Mouse (Mus musculus): Measurements from ENCODE around the gene Slc22a21. TPM values are rescaled to one million over a fixed set of nuclear protein-coding genes. Genes with fewer than 3 reads are reported as not detected.

The Slc22a21 gene
- polyA plus RNA-seq, 1 experiment from 2014 or later, result 2.6 TPM

DNA sequence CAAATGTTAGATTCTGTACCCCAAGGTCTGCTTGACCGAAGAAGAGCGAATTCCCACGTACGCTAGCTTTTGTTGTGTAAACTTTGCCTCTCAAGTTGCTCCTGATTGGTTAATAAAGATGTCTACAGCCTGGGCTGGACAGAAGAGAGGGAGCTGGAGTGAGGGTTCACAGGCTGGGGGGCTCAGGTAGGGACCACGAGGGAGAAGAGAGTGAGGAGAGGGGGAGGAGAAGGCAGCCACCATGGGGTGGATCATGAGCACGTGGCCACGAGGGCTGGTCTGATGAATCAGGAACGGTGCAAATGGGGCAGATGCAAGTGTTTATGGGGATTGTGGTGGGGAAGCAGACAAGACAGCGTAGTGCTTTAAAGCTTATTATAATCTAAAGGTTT lies 75.6 kb downstream of the Slc22a21 start:
- H3K9ac ChIP-seq (ENCODE audit: low read length), result no peak overlapping the region

DNA sequence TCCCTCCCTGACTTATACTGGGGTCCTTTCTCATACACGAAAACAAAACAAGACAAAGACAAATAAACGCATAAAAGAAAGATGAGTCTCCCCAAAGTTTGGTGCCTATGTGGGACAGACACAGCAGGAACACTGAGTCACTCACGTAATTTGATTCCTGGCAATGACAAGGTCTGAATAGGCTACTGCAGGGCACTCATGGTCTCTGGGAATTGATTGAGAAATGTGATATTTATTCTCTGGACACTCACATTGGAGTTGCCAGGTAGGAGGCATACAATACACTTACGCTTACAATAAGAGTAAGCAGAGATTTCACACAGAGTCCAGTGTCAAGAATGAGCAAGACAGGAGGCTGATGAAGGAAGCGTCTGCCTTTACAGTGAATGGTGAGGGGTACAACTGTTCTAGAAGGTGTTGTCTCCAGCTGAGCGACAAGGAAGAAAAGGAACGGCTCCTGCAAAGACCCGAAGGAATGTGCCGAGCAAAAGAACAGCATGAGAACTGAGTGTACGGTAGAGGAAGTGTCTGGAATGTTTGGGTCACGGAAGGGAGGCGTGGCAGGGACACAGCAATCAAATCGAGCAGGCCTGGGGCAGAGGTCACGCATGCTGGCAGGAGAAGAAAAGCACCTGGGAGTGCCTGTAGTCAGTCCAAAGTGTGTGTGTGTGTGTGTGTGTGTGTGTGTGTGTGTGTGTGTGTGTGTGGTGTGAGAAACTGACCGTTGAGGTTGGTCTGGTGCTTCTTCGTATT lies 76.2 kb downstream of the Slc22a21 start:
- Histone ChIP-seq H3K36me3 (ENCODE audit: control insufficient read depth, insufficient read depth, low read length) (no peaks in the 10 kb centered on the region), H3K9ac (ENCODE audit: low read length) (no peak overlapping the region), H3K4me2 (ENCODE audit: low read depth, severe bottlenecking) (no peak overlapping the region), H3K4me1 (ENCODE audit: control insufficient read depth, insufficient read depth, low read length) (no peaks in the 10 kb centered on the region), H3K4me3 (ENCODE audit: low read depth, low read length) (no peak overlapping the region), H3K9me3 (ENCODE audit: control insufficient read depth, low read length) (no peaks in the 10 kb centered on the region), H3K27ac (replicated peaks; ENCODE audit: low read depth, low read length) (no peak overlapping the region), H3K27me3 (ENCODE audit: control insufficient read depth, insufficient read depth, low read length) (no peaks in the 10 kb centered on the region)
- 44% methylated on average over 16 of the region's 16 CpGs for WGBS
- peak; percentile 67 for DNase-seq (ENCODE audit: low spot score)
- no peak for ATAC-seq (ENCODE audit: insufficient number of reproducible peaks, low FRiP score, low TSS enrichment, low read depth)

More for the DNA sequence above, 75.6 kb downstream of the Slc22a21 start:
- H3K27ac ChIP-seq (replicated peaks; ENCODE audit: low read depth, low read length), result no peak overlapping the region
- no peaks in the 10 kb centered on the region for H3K9me3 ChIP-seq (ENCODE audit: control insufficient read depth, low read length)
- H3K4me2 ChIP-seq (ENCODE audit: low read depth, severe bottlenecking), result no peak overlapping the region
- no peak overlapping the region for H3K4me3 ChIP-seq (ENCODE audit: low read depth, low read length)
- H3K27me3 ChIP-seq (ENCODE audit: control insufficient read depth, insufficient read depth, low read length), result no peaks in the 10 kb centered on the region
- no peak for DNase-seq (ENCODE audit: low spot score)
- H3K36me3 ChIP-seq (ENCODE audit: control insufficient read depth, insufficient read depth, low read length), result no peaks in the 10 kb centered on the region
- ATAC-seq (ENCODE audit: insufficient number of reproducible peaks, low FRiP score, low TSS enrichment, low read depth), result no peak
- 78% methylated on average over 9 of the region's 9 CpGs for WGBS
- no peaks in the 10 kb centered on the region for H3K4me1 ChIP-seq (ENCODE audit: control insufficient read depth, insufficient read depth, low read length)

DNA sequence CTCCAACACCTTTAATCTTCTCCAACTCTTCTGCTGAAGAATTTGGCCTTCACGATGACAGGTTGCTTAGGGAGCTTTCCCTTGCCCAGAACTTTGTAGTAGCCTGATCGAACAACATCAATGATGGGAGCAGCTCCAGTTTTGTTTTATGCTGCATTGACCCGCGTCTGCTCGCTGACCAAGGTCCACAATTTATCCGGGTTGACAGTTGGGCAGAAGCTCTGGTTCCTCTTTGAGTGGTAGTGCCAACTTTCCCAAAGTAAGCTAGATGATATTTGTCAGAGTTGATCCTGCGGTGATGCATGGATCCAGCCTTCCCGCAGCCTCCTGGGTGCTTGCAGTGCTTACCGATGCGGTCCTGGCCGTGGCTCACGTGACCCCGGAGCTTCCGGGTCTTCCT lies 77.4 kb downstream of the Slc22a21 start:
- no peak for DNase-seq (ENCODE audit: low spot score)
- no peaks in the 10 kb centered on the region for H3K36me3 ChIP-seq (ENCODE audit: control insufficient read depth, insufficient read depth, low read length)

DNA sequence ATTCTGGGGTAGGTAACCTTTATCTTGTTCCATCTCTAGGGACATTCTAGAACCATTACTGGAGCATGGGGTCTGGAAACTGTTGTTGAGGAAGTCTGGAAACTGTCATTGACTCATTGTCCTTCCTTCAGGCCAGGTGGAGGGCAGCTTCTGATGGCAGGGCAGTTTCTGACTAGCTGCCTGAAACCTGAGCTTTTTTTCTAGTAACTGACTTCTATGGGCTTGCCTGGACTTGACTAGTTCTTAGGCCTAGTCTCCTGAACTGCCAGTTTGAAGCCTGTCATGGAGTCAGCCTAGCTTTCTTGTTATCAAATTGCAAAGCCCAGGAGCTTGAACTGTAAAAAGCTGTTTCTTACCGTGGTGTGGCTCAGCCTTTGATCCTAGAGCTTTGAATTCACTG lies 79.1 kb downstream of the Slc22a21 start:
- DNase-seq (ENCODE audit: low spot score) (no peak), ATAC-seq (ENCODE audit: insufficient number of reproducible peaks, low FRiP score, low TSS enrichment, low read depth) (no peak)
- no peak overlapping the region for H3K4me3 ChIP-seq (ENCODE audit: low read depth, low read length)
- no peaks in the 10 kb centered on the region for H3K27me3 ChIP-seq (ENCODE audit: control insufficient read depth, insufficient read depth, low read length)
- no peak overlapping the region for H3K9ac ChIP-seq (ENCODE audit: low read length)
- H3K4me1 ChIP-seq (ENCODE audit: control insufficient read depth, insufficient read depth, low read length), result no peaks in the 10 kb centered on the region
- no peaks in the 10 kb centered on the region for H3K36me3 ChIP-seq (ENCODE audit: control insufficient read depth, insufficient read depth, low read length)
- no peak overlapping the region for H3K27ac ChIP-seq (replicated peaks; ENCODE audit: low read depth, low read length)
- 57% methylated on average over 1 of the region's 1 CpGs for WGBS
- H3K4me2 ChIP-seq (ENCODE audit: low read depth, severe bottlenecking), result no peak overlapping the region
- no peaks in the 10 kb centered on the region for H3K9me3 ChIP-seq (ENCODE audit: control insufficient read depth, low read length)

More for the DNA sequence above, 77.4 kb downstream of the Slc22a21 start:
- no peak overlapping the region for H3K9ac ChIP-seq (ENCODE audit: low read length)
- H3K4me2 ChIP-seq (ENCODE audit: low read depth, severe bottlenecking), result no peak overlapping the region
- 94% methylated on average over 14 of the region's 14 CpGs for WGBS
- H3K27me3 ChIP-seq (ENCODE audit: control insufficient read depth, insufficient read depth, low read length), result no peaks in the 10 kb centered on the region
- ATAC-seq (ENCODE audit: insufficient number of reproducible peaks, low FRiP score, low TSS enrichment, low read depth), result no peak
- no peaks in the 10 kb centered on the region for H3K9me3 ChIP-seq (ENCODE audit: control insufficient read depth, low read length)
- no peak overlapping the region for H3K27ac ChIP-seq (replicated peaks; ENCODE audit: low read depth, low read length)
- H3K4me1 ChIP-seq (ENCODE audit: control insufficient read depth, insufficient read depth, low read length), result no peaks in the 10 kb centered on the region
- H3K4me3 ChIP-seq (ENCODE audit: low read depth, low read length), result no peak overlapping the region

DNA sequence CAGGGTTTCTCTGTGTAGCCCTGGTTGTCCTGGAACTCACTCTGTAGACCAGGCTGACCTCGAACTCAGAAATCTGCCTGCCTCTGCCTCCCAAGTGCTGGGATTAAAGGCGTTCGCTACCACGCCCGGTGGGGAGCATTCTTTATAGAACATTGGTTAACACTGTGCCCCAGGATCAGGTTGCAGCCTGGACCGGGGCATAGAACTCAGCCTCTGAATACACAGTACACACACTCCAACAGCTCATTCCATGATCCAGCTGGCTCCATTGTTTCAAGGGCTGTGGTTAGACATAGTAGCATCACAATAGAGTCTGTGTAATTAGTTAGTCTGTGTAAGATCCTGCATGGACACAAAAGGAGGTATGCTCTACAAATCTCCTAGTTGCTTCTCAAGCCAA lies 80.2 kb downstream of the Slc22a21 start:
- H3K36me3 ChIP-seq (ENCODE audit: control insufficient read depth, insufficient read depth, low read length), result no peaks in the 10 kb centered on the region
- H3K27me3 ChIP-seq (ENCODE audit: control insufficient read depth, insufficient read depth, low read length), result no peaks in the 10 kb centered on the region
- H3K9me3 ChIP-seq (ENCODE audit: control insufficient read depth, low read length), result no peaks in the 10 kb centered on the region
- WGBS, result 82% methylated on average over 6 of the region's 6 CpGs
- no peak for ATAC-seq (ENCODE audit: insufficient number of reproducible peaks, low FRiP score, low TSS enrichment, low read depth)
- DNase-seq (ENCODE audit: low spot score), result no peak
- H3K4me3 ChIP-seq (ENCODE audit: low read depth, low read length), result no peak overlapping the region
- no peaks in the 10 kb centered on the region for H3K4me1 ChIP-seq (ENCODE audit: control insufficient read depth, insufficient read depth, low read length)
- H3K9ac ChIP-seq (ENCODE audit: low read length), result no peak overlapping the region
- H3K27ac ChIP-seq (replicated peaks; ENCODE audit: low read depth, low read length), result no peak overlapping the region
- no peak overlapping the region for H3K4me2 ChIP-seq (ENCODE audit: low read depth, severe bottlenecking)

Other genes with a start within 250 kb of the Slc22a21 start
- 8.0 and 8.9 TPM in 2 replicates for gene Irf1, start 210.3 kb downstream of the Slc22a21 start, polyA plus RNA-seq (2014; fragmentation: Nextera tagmentation; extraction: Ambion mirVana)
- 0.35 TPM in 1 of 2 replicates, not detected in the other for gene Gm17334, start 207.1 kb downstream of the Slc22a21 start, polyA plus RNA-seq (2014; fragmentation: Nextera tagmentation; extraction: Ambion mirVana)
- gene Gm12216, start 121.1 kb downstream of the Slc22a21 start, polyA plus RNA-seq (2014; fragmentation: Nextera tagmentation; extraction: Ambion mirVana), result 0.47 TPM in 1 of 2 replicates, not detected in the other
- gene Slc22a5, start 88.7 kb downstream of the Slc22a21 start, polyA plus RNA-seq (2014; fragmentation: Nextera tagmentation; extraction: Ambion mirVana), result 5.3 and 6.6 TPM in 2 replicates
- gene Slc22a4, start 47.8 kb upstream of the Slc22a21 start, polyA plus RNA-seq (2014; fragmentation: Nextera tagmentation; extraction: Ambion mirVana), result 0.89 and 1.1 TPM in 2 replicates
- 166 and 178 TPM in 2 replicates for gene Pdlim4, start 88.7 kb upstream of the Slc22a21 start, polyA plus RNA-seq (2014; fragmentation: Nextera tagmentation; extraction: Ambion mirVana)
- gene P4ha2, start 119.8 kb upstream of the Slc22a21 start, polyA plus RNA-seq (2014; fragmentation: Nextera tagmentation; extraction: Ambion mirVana), result 39.3 and 44.3 TPM in 2 replicates

All from limb, embryonic 11.5 days (tissue).